27 mouse cellular contexts compared by ENCODE assay signal in the genomic region with DNA sequence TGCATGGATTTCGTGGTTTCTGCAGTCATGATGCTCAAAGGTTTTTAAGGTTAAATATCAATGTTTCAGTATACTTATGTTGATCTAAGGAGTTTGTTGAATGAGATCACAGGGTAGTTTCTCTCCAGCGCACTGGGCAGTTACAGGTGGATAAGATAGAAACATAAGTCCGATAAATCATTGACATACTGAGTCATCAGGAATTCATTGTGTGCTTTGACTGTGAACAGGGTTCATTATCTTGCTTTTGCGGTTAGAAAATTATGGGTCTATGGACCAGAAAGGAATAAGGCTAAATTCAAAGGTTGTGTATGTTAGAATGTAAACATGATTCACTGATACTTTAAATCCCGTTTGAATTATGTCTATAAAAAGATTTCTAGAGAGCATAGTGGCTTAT. TPM values are rescaled to one million over a fixed set of nuclear protein-coding genes. Genes with fewer than 3 reads are reported as not detected.
DNase-seq lines count a peak whose midpoint lies in the region; ATAC-seq and TF ChIP-seq lines count a peak whose summit lies in the region.
"Had no signal": no experiment of that assay in that cellular context is flagged by ENCODE, and none has a peak within 500 bp of the region (broad histone marks: within the 10 kb centered on the region; RNA-seq: fewer than 3 reads in every experiment).

No protein-coding gene starts in this region.

- 48% methylated on average over 5 of the region's 5 CpGs for WGBS in liver, embryonic 14.5 days (ENCODE audit: insufficient replicate concordance)
- 48% methylated on average over 5 of the region's 5 CpGs for WGBS in intestine, embryonic 16.5 days
- WGBS in midbrain, embryonic 14.5 days: 77% methylated on average over 5 of the region's 5 CpGs

- H3K4me3 ChIP-seq in liver, embryonic 14.5 days (ENCODE audit: insufficient read depth in 1 of 2, low read depth in 2 of 2, low read length in 2 of 2): peak overlapping the region in 1 of 2 experiments; percentile 14; a peak in 1 of 4 replicates
- no peak overlapping the region for H3K4me3 ChIP-seq in intestine, embryonic 16.5 days (ENCODE audit: low read length)
- no peak overlapping the region for H3K4me3 ChIP-seq in myocyte
- no peak overlapping the region for H3K4me3 ChIP-seq in midbrain, embryonic 14.5 days (replicated peaks; ENCODE audit: low read depth, low read length)
- H3K4me3 ChIP-seq: embryonic facial prominence, embryonic 13.5 days; forebrain, embryonic 15.5 days; heart, adult 2 months; megakaryocyte, embryonic 14.5 days had no signal

- H3K27me3 ChIP-seq in liver, embryonic 14.5 days (ENCODE audit: control insufficient read depth, insufficient read depth, low read length): no peaks in the 10 kb centered on the region
- H3K27me3 ChIP-seq in intestine, embryonic 16.5 days (replicated peaks; ENCODE audit: control insufficient read depth, insufficient read depth, low read length): no peaks in the 10 kb centered on the region
- H3K27me3 ChIP-seq in myocyte (ENCODE audit: control insufficient read depth, insufficient read depth, insufficient read length): no peaks in the 10 kb centered on the region
- H3K27me3 ChIP-seq in midbrain, embryonic 14.5 days (ENCODE audit: control insufficient read depth, insufficient read depth, low read length): no peaks in the 10 kb centered on the region
- H3K27me3 ChIP-seq: embryonic facial prominence, embryonic 13.5 days; forebrain, embryonic 15.5 days had no signal

- TF ChIP-seq CTCF in liver, embryonic 14.5 days (IDR thresholded peaks at IDR 0.05; ENCODE audit: low read depth): no peak

- peak overlapping the region; percentile 39 for H3K4me2 ChIP-seq in liver, embryonic 14.5 days (ENCODE audit: low read depth)
- H3K4me2 ChIP-seq in intestine, embryonic 16.5 days (ENCODE audit: low read depth, low read length): peak overlapping the region; percentile 27; the same call in 1 of the 2 replicates
- peak overlapping the region; percentile 44 for H3K4me2 ChIP-seq in myocyte (ENCODE audit: low read depth)
- H3K4me2 ChIP-seq in midbrain, embryonic 14.5 days (ENCODE audit: low read length): no peak overlapping the region
- H3K4me2 ChIP-seq: embryonic facial prominence, embryonic 13.5 days; forebrain, embryonic 15.5 days had no signal

- no peaks in the 10 kb centered on the region for H3K36me3 ChIP-seq in liver, embryonic 14.5 days (replicated peaks; ENCODE audit: control insufficient read depth, insufficient read depth, low read depth)
- H3K36me3 ChIP-seq in intestine, embryonic 16.5 days (ENCODE audit: control insufficient read depth, insufficient read depth, low read length): no peaks in the 10 kb centered on the region
- no peaks in the 10 kb centered on the region for H3K36me3 ChIP-seq in myocyte (ENCODE audit: control insufficient read depth, insufficient read depth)
- no peaks in the 10 kb centered on the region for H3K36me3 ChIP-seq in midbrain, embryonic 14.5 days (ENCODE audit: control insufficient read depth, insufficient read depth, low read length)
- H3K36me3 ChIP-seq: embryonic facial prominence, embryonic 13.5 days; forebrain, embryonic 15.5 days had no signal

- no peak for TF ChIP-seq POLR2A in myocyte (IDR thresholded peaks at IDR 0.05; ENCODE audit: insufficient read length, low read depth)

- no peak for TF ChIP-seq EP300 in liver, embryonic 14.5 days (IDR thresholded peaks at IDR 0.05; ENCODE audit: low read depth)

- H3K4me1 ChIP-seq in liver, embryonic 14.5 days (replicated peaks; ENCODE audit: control insufficient read depth in 2 of 2, insufficient read depth in 2 of 2, low read length in 1 of 2): peaks cover 0 to 10% of the 10 kb centered on the region in 2 experiments
- H3K4me1 ChIP-seq in intestine, embryonic 16.5 days (ENCODE audit: control insufficient read depth, insufficient read depth, low read length): peaks cover 16% of the 10 kb centered on the region; the same call in 1 of the 2 replicates
- no peaks in the 10 kb centered on the region for H3K4me1 ChIP-seq in midbrain, embryonic 14.5 days (ENCODE audit: control insufficient read depth, insufficient read depth, low read length)
- H3K4me1 ChIP-seq: forebrain, embryonic 15.5 days had no signal

- no peak overlapping the region for H3K27ac ChIP-seq in liver, embryonic 14.5 days
- H3K27ac ChIP-seq in intestine, embryonic 16.5 days (ENCODE audit: low read length): peak overlapping the region; percentile 90
- H3K27ac ChIP-seq in midbrain, embryonic 14.5 days (replicated peaks; ENCODE audit: low read depth, low read length): no peak overlapping the region
- H3K27ac ChIP-seq: embryonic facial prominence, embryonic 13.5 days; forebrain, embryonic 15.5 days; heart, adult 2 months had no signal

- no peak overlapping the region for H3ac ChIP-seq in myocyte (ENCODE audit: control insufficient read depth, insufficient read length)

- no peak for ATAC-seq in liver, embryonic 14.5 days (ENCODE audit: insufficient read depth)
- peak; percentile 68 for ATAC-seq in intestine, embryonic 16.5 days
- no peak for ATAC-seq in midbrain, embryonic 14.5 days (ENCODE audit: low FRiP score, low TSS enrichment)
- ATAC-seq: activated CD4-positive, CD25-positive, alpha-beta regulatory T cell, adult 4 months; forebrain, embryonic 15.5 days; hindbrain, embryonic 16.5 days had no signal

- no peaks in the 10 kb centered on the region for H3K9me3 ChIP-seq in liver, embryonic 14.5 days (ENCODE audit: control insufficient read depth, low read length)
- no peaks in the 10 kb centered on the region for H3K9me3 ChIP-seq in intestine, embryonic 16.5 days (ENCODE audit: control insufficient read depth, low read length)
- H3K9me3 ChIP-seq in midbrain, embryonic 14.5 days (ENCODE audit: control insufficient read depth, low read length): no peaks in the 10 kb centered on the region
- H3K9me3 ChIP-seq: embryonic facial prominence, embryonic 13.5 days; forebrain, embryonic 15.5 days; megakaryocyte, embryonic 14.5 days had no signal

- no peak for DNase-seq in liver, embryonic 14.5 days (ENCODE audit: low read depth in 3 of 3, low spot score in 3 of 3)
- DNase-seq in liver: no peak
- no peak for DNase-seq in adrenal gland, adult 8-10 months
- DNase-seq in thymus, postnatal 25 days: no peak
- DNase-seq in midbrain, embryonic 14.5 days: no peak
- DNase-seq: adrenal gland, postnatal 36 days; cerebellum, adult 11-12 months; cerebellum, postnatal 14 days; gastrocnemius, postnatal 14 days; heart, adult 2 months; heart, postnatal 4 days; kidney, adult 8-10 months; lung, postnatal 14 days; thymus, adult 18-20 months had no signal

- no peaks in the 10 kb centered on the region for H3K79me2 ChIP-seq in myocyte (ENCODE audit: control insufficient read depth, insufficient read depth)

- no peak overlapping the region for H3K9ac ChIP-seq in liver, embryonic 14.5 days (replicated peaks)
- H3K9ac ChIP-seq in intestine, embryonic 16.5 days (ENCODE audit: low read depth, low read length): peak overlapping the region; percentile 31; the same call in 1 of the 2 replicates
- H3K9ac ChIP-seq in midbrain, embryonic 14.5 days (replicated peaks; ENCODE audit: low read length): no peak overlapping the region
- H3K9ac ChIP-seq: embryonic facial prominence, embryonic 13.5 days; forebrain, embryonic 15.5 days had no signal

TF ChIP-seq in myocyte, 11 proteins besides CTCF, POLR2A, EP300 and RAD21:
- TF ChIP-seq TCF12 (IDR thresholded peaks at IDR 0.05; ENCODE audit: insufficient read depth, poor library complexity, severe bottlenecking) (no peak), CEBPB (IDR thresholded peaks at IDR 0.05; ENCODE audit: insufficient read depth, poor library complexity, severe bottlenecking) (no peak), USF1 (IDR thresholded peaks at IDR 0.05; ENCODE audit: low read depth) (no peak), SRF (IDR thresholded peaks at IDR 0.05; ENCODE audit: control insufficient read depth, insufficient read length, low read depth) (no peak)

RNA-seq across cellular contexts. Expression of gene Sectm1a, which starts 4.2 kb away (rescaled TPM):
- polyA plus RNA-seq in liver, embryonic 14.5 days (2012; rRNA removed): 1.0 and 1.3 TPM in 2 replicates
- polyA plus RNA-seq in liver, embryonic 14.5 days (2014; fragmentation: Nextera tagmentation; extraction: Ambion mirVana): 0.61 and 1.0 TPM in 2 replicates
- 7.0 and 10.4 TPM in 2 replicates for polyA plus RNA-seq in intestine, embryonic 16.5 days (2015; fragmentation: Nextera tagmentation; extraction: Ambion mirVana)
- polyA plus RNA-seq in myocyte (2012; fragmentation: generic; extraction: Trizol): 0.12 TPM
- under 1 TPM in 2 of 4 experiments, not detected in 2; 0.21 to 0.46 TPM for total RNA-seq in adrenal gland, adult 8-10 months (2022)
- polyA plus RNA-seq in midbrain, embryonic 14.5 days (2014; fragmentation: Nextera tagmentation; extraction: Ambion mirVana): not detected in 2 replicates
- total RNA-seq: adrenal gland, postnatal 36 days; gastrocnemius, postnatal 14 days; heart, adult 2 months; heart, postnatal 4 days; layer of hippocampus, postnatal 25 days; left cerebral cortex, postnatal 25 days; midbrain, postnatal 0 days had no signal
- polyA plus RNA-seq: activated CD4-positive, CD25-positive, alpha-beta regulatory T cell, adult 4 months; forebrain, embryonic 15.5 days; heart, adult 2 months; heart, embryonic 14.5 days; hindbrain, embryonic 16.5 days; midbrain, postnatal 0 days had no signal

RNA-seq across cellular contexts. Expression of gene Sectm1b, which starts 21.8 kb away (rescaled TPM):
- polyA plus RNA-seq in liver, embryonic 14.5 days (2012; rRNA removed): 0.05 and 0.08 TPM in 2 replicates
- polyA plus RNA-seq in liver, embryonic 14.5 days (2014; fragmentation: Nextera tagmentation; extraction: Ambion mirVana): 0.04 TPM in 1 of 2 replicates, not detected in the other
- polyA plus RNA-seq in intestine, embryonic 16.5 days (2015; fragmentation: Nextera tagmentation; extraction: Ambion mirVana): 0.93 and 2.6 TPM in 2 replicates
- not detected for polyA plus RNA-seq in myocyte (2012; fragmentation: generic; extraction: Trizol)
- not detected for total RNA-seq in adrenal gland, adult 8-10 months (2022)
- not detected in 2 replicates for polyA plus RNA-seq in midbrain, embryonic 14.5 days (2014; fragmentation: Nextera tagmentation; extraction: Ambion mirVana)
- total RNA-seq: adrenal gland, postnatal 36 days; gastrocnemius, postnatal 14 days; heart, adult 2 months; heart, postnatal 4 days; layer of hippocampus, postnatal 25 days; left cerebral cortex, postnatal 25 days; midbrain, postnatal 0 days had no signal
- polyA plus RNA-seq: activated CD4-positive, CD25-positive, alpha-beta regulatory T cell, adult 4 months; forebrain, embryonic 15.5 days; heart, adult 2 months; heart, embryonic 14.5 days; hindbrain, embryonic 16.5 days; limb, embryonic 14.5 days; midbrain, postnatal 0 days; urinary bladder, adult 2 months had no signal

RNA-seq across cellular contexts. Expression of gene Tex19.2, which starts 33.3 kb away (rescaled TPM):
- polyA plus RNA-seq in liver, embryonic 14.5 days (2012; rRNA removed): 0.08 and 0.10 TPM in 2 replicates
- not detected in 2 replicates for polyA plus RNA-seq in liver, embryonic 14.5 days (2014; fragmentation: Nextera tagmentation; extraction: Ambion mirVana)
- not detected in 2 replicates for polyA plus RNA-seq in intestine, embryonic 16.5 days (2015; fragmentation: Nextera tagmentation; extraction: Ambion mirVana)
- 0.05 TPM for polyA plus RNA-seq in myocyte (2012; fragmentation: generic; extraction: Trizol)
- total RNA-seq in adrenal gland, adult 8-10 months (2022): not detected
- polyA plus RNA-seq in midbrain, embryonic 14.5 days (2014; fragmentation: Nextera tagmentation; extraction: Ambion mirVana): not detected in 2 replicates
- total RNA-seq: adrenal gland, postnatal 36 days; gastrocnemius, postnatal 14 days; heart, adult 2 months; heart, postnatal 4 days; layer of hippocampus, postnatal 25 days; left cerebral cortex, postnatal 25 days; midbrain, postnatal 0 days had no signal
- polyA plus RNA-seq: activated CD4-positive, CD25-positive, alpha-beta regulatory T cell, adult 4 months; embryonic facial prominence, embryonic 13.5 days; forebrain, embryonic 15.5 days; heart, adult 2 months; heart, embryonic 14.5 days; hindbrain, embryonic 16.5 days; midbrain, postnatal 0 days had no signal

RNA-seq across cellular contexts. Expression of gene Cd7, which starts 46.0 kb away (rescaled TPM):
- polyA plus RNA-seq in liver, embryonic 14.5 days (2012; rRNA removed): 0.37 and 0.54 TPM in 2 replicates
- polyA plus RNA-seq in liver, embryonic 14.5 days (2014; fragmentation: Nextera tagmentation; extraction: Ambion mirVana): 0.56 and 0.57 TPM in 2 replicates
- polyA plus RNA-seq in intestine, embryonic 16.5 days (2015; fragmentation: Nextera tagmentation; extraction: Ambion mirVana): 6.7 and 7.9 TPM in 2 replicates
- 0.35 TPM for polyA plus RNA-seq in myocyte (2012; fragmentation: generic; extraction: Trizol)
- 1 to 10 TPM in 1 of 4 experiments, under 1 TPM in 3; 0.56 to 1.0 (median 0.74) TPM for total RNA-seq in adrenal gland, adult 8-10 months (2022)
- polyA plus RNA-seq in midbrain, embryonic 14.5 days (2014; fragmentation: Nextera tagmentation; extraction: Ambion mirVana): not detected in 2 replicates
- total RNA-seq: gastrocnemius, postnatal 14 days; layer of hippocampus, postnatal 25 days; midbrain, postnatal 0 days had no signal
- polyA plus RNA-seq: forebrain, embryonic 15.5 days; heart, embryonic 14.5 days; hindbrain, embryonic 16.5 days; midbrain, postnatal 0 days had no signal
